Mouse (Mus musculus): Measurements from ENCODE around the gene Gm45713. TPM values are rescaled to one million over a fixed set of nuclear protein-coding genes. Genes with fewer than 3 reads are reported as not detected.

The Gm45713 gene
- polyA plus RNA-seq, 1 experiment from 2014 or later, result not detected

- peaks cover 65% of the 10 kb centered on the region for H3K4me1 ChIP-seq
- H3K9me3 ChIP-seq, result no peaks in the 10 kb centered on the region
- 18% methylated on average over 7 of the region's 7 CpGs for WGBS
- H3K27me3 ChIP-seq (replicated peaks; ENCODE audit: low read depth, poor library complexity, severe bottlenecking), result no peaks in the 10 kb centered on the region
- DNase-seq (ENCODE audit: low spot score), result peak; percentile 61
- peak overlapping the region; percentile 96; the same call in 1 of the 2 replicates for H3K27ac ChIP-seq (replicated peaks)
- H3K4me3 ChIP-seq, result peak overlapping the region; percentile 88
- peaks cover 66% of the 10 kb centered on the region for H3K36me3 ChIP-seq (replicated peaks)
Observed at GRCm38 (mm10) chr7:45125144-45125600, 10.9 kb downstream of the Gm45713 start.

DNA sequence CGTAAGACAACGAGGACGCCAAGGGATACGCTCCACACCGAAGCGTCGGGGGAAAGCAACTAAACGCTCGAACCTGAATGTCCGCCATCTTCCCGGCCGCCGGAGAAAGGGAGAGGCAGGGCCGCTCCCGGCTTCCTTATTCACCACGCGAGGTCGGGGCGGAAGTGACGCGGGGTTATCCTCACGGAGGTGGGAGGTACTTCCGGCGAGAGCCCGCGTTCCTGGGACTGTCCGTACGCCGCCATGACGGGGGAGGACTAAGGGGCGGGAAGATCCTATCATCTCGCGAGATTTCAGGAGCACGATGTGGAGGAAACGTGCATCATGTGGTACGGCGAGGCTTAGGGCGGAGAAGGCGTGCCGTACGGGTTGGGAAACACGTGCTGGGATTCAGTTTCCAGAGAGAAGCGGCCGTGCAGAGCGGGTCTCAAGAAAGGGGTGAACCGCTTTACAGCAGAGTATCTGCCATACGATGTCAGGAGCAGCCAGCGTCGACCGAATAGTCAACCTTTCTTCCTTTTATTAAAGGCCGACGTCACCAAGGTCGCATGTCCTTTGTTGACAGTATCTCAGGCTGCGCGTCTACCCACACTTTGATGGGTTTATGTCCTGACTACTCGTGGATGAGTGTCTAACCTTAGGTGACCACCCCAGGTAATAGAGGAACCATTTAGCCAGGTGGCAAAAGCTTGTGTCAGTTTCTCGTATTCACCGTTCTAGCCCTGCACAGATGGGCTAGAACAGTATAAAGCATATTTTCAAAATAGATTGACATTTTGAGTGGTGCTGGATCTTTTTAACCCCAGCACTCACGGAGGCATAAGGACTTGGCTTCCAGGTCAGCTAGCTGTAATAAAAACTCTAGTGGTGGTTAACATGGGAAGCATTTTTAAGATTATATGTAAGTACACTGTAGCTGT lies 11.5 kb downstream of the Gm45713 start, which contains the start of gene Rps11:
Rps11 (minus strand) TSS at position 216 of the 920 bp plus-strand sequence.
- no peaks in the 10 kb centered on the region for H3K27me3 ChIP-seq (replicated peaks; ENCODE audit: low read depth, poor library complexity, severe bottlenecking)
- DNase-seq (ENCODE audit: low spot score), result peak; percentile 99
- peaks cover 58% of the 10 kb centered on the region for H3K4me1 ChIP-seq
- H3K4me3 ChIP-seq, result peak within 1 kb of the TSS; percentile 88
- H3K9me3 ChIP-seq, result no peaks in the 10 kb centered on the region
- peaks cover 73% of the 10 kb centered on the region for H3K36me3 ChIP-seq (replicated peaks)
- under 1% methylated on average over 59 of the region's 59 CpGs for WGBS
- H3K27ac ChIP-seq (replicated peaks), result peak within 1 kb of the TSS; percentile 96

- WGBS, result 27% methylated on average over 12 of the region's 12 CpGs
- peak overlapping the region; percentile 96 for H3K27ac ChIP-seq (replicated peaks)
- H3K4me1 ChIP-seq, result peaks cover 53% of the 10 kb centered on the region
- no peaks in the 10 kb centered on the region for H3K9me3 ChIP-seq
- peak overlapping the region; percentile 88 for H3K4me3 ChIP-seq
- peak; percentile 36 for DNase-seq (ENCODE audit: low spot score)
- H3K36me3 ChIP-seq (replicated peaks), result peaks cover 86% of the 10 kb centered on the region
- H3K27me3 ChIP-seq (replicated peaks; ENCODE audit: low read depth, poor library complexity, severe bottlenecking), result no peaks in the 10 kb centered on the region
Observed at GRCm38 (mm10) chr7:45123186-45123570, 12.9 kb downstream of the Gm45713 start.

DNA sequence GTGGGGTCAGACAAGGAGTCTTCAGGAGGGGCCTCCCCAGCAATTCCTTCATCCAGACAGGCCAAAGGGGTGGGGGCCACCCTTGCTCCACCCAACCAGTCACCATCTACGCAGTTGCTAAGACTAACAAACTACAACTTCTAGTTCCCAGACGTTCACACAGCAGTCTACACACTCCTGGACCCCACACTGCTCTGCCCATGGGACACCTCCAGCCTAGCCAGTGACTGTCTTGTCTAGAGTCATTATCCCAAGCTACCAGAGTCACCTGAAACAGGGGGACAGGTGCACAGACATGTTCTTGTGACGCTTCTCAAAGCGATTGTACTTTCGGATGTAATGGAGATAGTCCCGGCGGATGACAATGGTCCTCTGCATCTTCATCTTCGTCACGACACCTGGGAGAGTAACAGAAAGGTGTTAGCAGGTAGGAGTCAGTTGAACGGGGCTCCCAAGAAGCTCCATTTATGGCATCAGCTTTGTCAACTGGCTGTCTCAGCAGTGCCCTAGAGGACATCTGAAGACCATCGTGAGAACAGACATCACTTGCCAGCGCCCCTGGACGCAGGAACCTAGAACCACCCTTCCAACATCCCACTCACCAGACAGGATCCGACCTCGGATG lies 13.4 kb downstream of the Gm45713 start:
- DNase-seq (ENCODE audit: low spot score), result no peak
- H3K27ac ChIP-seq (replicated peaks), result peak overlapping the region; percentile 96
- no peaks in the 10 kb centered on the region for H3K27me3 ChIP-seq (replicated peaks; ENCODE audit: low read depth, poor library complexity, severe bottlenecking)
- H3K4me1 ChIP-seq, result peaks cover 55% of the 10 kb centered on the region
- 87% methylated on average over 15 of the region's 15 CpGs for WGBS
- no peaks in the 10 kb centered on the region for H3K9me3 ChIP-seq
- H3K4me3 ChIP-seq, result peak overlapping the region; percentile 88
- H3K36me3 ChIP-seq (replicated peaks), result peaks cover 88% of the 10 kb centered on the region

- peaks cover 51% of the 10 kb centered on the region for H3K4me1 ChIP-seq
- peak overlapping the region; percentile 33; the same call in 1 of the 2 replicates for H3K4me3 ChIP-seq
- no peak overlapping the region for H3K27ac ChIP-seq (replicated peaks)
- no peaks in the 10 kb centered on the region for H3K27me3 ChIP-seq (replicated peaks; ENCODE audit: low read depth, poor library complexity, severe bottlenecking)
- H3K9me3 ChIP-seq, result no peaks in the 10 kb centered on the region
- peaks cover 83% of the 10 kb centered on the region for H3K36me3 ChIP-seq (replicated peaks)
- DNase-seq (ENCODE audit: low spot score), result no peak
Observed at GRCm38 (mm10) chr7:45121966-45122365, 14.1 kb downstream of the Gm45713 start.

- no peak overlapping the region for H3K27ac ChIP-seq (replicated peaks)
- DNase-seq (ENCODE audit: low spot score), result no peak
- WGBS, result 78% methylated on average over 8 of the region's 8 CpGs
- H3K36me3 ChIP-seq (replicated peaks), result peaks cover 77% of the 10 kb centered on the region
- peak overlapping the region; percentile 33; the same call in 1 of the 2 replicates for H3K4me3 ChIP-seq
- no peaks in the 10 kb centered on the region for H3K27me3 ChIP-seq (replicated peaks; ENCODE audit: low read depth, poor library complexity, severe bottlenecking)
- H3K4me1 ChIP-seq, result peaks cover 46% of the 10 kb centered on the region
- no peaks in the 10 kb centered on the region for H3K9me3 ChIP-seq
Observed at GRCm38 (mm10) chr7:45121404-45121803, 14.6 kb downstream of the Gm45713 start.

DNA sequence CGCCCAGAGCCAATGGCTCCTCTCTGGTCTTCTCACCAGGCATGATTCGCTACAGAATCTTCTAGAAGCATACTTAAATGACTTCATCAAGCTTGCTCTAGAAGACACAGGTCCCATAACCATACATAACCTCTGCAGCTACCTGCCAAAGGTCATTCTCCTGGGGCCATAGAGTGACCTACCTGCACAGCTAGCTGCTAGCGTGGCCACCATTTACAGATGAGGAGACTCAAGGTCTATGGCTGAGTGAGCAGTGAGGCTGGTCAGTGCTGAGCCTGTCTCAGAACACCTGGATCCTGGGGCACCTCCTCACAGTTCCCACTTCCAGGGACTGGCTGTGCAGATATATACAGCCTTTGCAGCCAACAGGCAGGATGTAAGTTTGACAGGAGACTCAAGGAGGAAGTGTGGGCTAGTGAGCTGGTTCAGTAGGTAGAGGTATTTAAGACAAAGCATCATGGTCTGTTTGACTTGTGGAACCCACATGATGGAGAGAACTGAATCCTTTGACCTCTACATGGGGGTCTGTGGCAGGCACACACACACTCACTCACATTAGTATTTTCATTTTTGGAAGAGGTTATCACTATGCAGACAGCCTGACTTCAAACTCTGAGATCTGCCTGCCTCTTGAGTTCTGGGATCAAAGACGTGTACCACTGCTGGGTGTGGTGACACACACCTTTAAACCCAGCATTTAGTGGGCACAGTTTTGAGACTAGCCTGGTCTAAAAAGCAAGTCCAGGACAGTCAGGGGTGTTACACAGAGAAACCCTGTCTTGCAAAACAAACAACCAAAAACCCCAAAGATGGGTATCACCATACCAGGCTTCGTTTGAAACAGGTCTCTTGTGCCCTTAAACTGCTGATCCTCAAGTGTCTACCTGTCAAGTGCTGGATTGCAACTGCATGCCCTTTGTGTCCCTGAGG lies 16.0 kb downstream of the Gm45713 start:
- Histone ChIP-seq H3K36me3 (replicated peaks) (peaks cover 64% of the 10 kb centered on the region), H3K27me3 (replicated peaks; ENCODE audit: low read depth, poor library complexity, severe bottlenecking) (no peaks in the 10 kb centered on the region), H3K4me1 (peaks cover 32% of the 10 kb centered on the region), H3K4me3 (0 out of 2 replicates have a peak overlapping the region, but pooled peaks have one; percentile 33), H3K9me3 (no peaks in the 10 kb centered on the region), H3K27ac (replicated peaks) (no peak overlapping the region)
- no peak for DNase-seq (ENCODE audit: low spot score)
- 86% methylated on average over 5 of the region's 5 CpGs for WGBS

DNA sequence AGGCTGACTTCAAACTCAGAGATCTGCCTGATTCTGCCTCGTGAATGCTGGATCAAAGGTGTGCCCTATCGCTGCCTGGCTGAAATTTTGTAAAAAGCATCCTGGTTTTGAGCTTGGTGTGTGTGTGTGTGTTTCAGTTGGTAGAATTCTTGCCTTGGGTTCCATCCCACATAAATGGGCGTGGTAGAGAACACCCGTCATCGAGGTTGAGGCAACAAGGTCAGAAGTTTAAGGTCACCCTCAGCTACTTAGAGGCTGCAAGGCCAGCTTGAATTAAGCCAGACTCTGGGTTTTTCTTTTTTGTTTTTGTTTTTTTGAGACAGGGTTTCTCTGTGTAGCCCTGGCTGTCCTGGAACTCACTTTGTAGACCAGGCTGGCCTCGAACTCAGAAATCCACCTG lies 17.7 kb downstream of the Gm45713 start:
- H3K36me3 ChIP-seq (replicated peaks), result peaks cover 59% of the 10 kb centered on the region
- peaks cover 25% of the 10 kb centered on the region for H3K4me1 ChIP-seq
- H3K27me3 ChIP-seq (replicated peaks; ENCODE audit: low read depth, poor library complexity, severe bottlenecking), result no peaks in the 10 kb centered on the region
- no peaks in the 10 kb centered on the region for H3K9me3 ChIP-seq
- H3K4me3 ChIP-seq, result no peak overlapping the region
- H3K27ac ChIP-seq (replicated peaks), result no peak overlapping the region
- DNase-seq (ENCODE audit: low spot score), result no peak
- WGBS, result 94% methylated on average over 6 of the region's 6 CpGs

- no peak overlapping the region for H3K27ac ChIP-seq (replicated peaks)
Observed at GRCm38 (mm10) chr7:45117566-45117965, 18.5 kb downstream of the Gm45713 start.

DNA sequence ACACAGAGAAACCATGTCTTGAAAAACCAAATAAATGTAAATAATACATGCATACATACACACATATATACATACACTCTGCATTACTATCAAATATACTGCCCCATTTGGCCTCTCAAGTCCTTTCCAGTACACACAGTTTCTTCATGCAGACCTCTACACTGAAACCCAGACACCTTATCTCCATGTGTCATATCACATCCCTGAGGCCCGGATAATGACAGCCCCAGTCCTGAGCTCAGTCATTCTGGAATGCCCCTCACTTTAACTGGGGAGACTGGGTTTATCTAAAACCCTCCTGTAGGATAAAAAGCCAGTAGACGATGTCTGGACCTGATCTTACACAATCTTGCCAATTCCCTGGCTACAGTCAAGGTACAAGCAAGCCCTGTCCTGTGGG lies 22.6 kb downstream of the Gm45713 start:
- H3K36me3 ChIP-seq (replicated peaks), result peaks cover 10% of the 10 kb centered on the region
- no peaks in the 10 kb centered on the region for H3K27me3 ChIP-seq (replicated peaks; ENCODE audit: low read depth, poor library complexity, severe bottlenecking)
- 0 out of 2 replicates have a peak, but pooled peaks cover 3% of the 10 kb centered on the region for H3K4me1 ChIP-seq
- no peak for DNase-seq (ENCODE audit: low spot score)
- no peaks in the 10 kb centered on the region for H3K9me3 ChIP-seq
- no peak overlapping the region for H3K27ac ChIP-seq (replicated peaks)
- no peak overlapping the region for H3K4me3 ChIP-seq
- 90% methylated on average over 2 of the region's 2 CpGs for WGBS

More at GRCm38 (mm10) chr7:45117566-45117965, 18.5 kb downstream of the Gm45713 start:
- Histone ChIP-seq H3K4me3 (no peak overlapping the region), H3K36me3 (replicated peaks) (peaks cover 51% of the 10 kb centered on the region), H3K9me3 (no peaks in the 10 kb centered on the region), H3K27me3 (replicated peaks; ENCODE audit: low read depth, poor library complexity, severe bottlenecking) (no peaks in the 10 kb centered on the region), H3K4me1 (peaks cover 18% of the 10 kb centered on the region)
- DNase-seq (ENCODE audit: low spot score), result no peak
- WGBS, result 83% methylated on average over 8 of the region's 8 CpGs

- H3K4me3 ChIP-seq, result no peak overlapping the region
- WGBS, result 75% methylated on average over 3 of the region's 3 CpGs
- H3K36me3 ChIP-seq (replicated peaks), result peaks cover under 1% of the 10 kb centered on the region
- H3K4me1 ChIP-seq, result 0 out of 2 replicates have a peak, but pooled peaks cover under 1% of the 10 kb centered on the region
- no peaks in the 10 kb centered on the region for H3K27me3 ChIP-seq (replicated peaks; ENCODE audit: low read depth, poor library complexity, severe bottlenecking)
- H3K27ac ChIP-seq (replicated peaks), result no peak overlapping the region
- DNase-seq (ENCODE audit: low spot score), result no peak
- no peaks in the 10 kb centered on the region for H3K9me3 ChIP-seq
Observed at GRCm38 (mm10) chr7:45112529-45112928, 23.5 kb downstream of the Gm45713 start.

GRCm38 (mm10) chr7:45111940-45112339 lies 24.1 kb downstream of the Gm45713 start:
- no peaks in the 10 kb centered on the region for H3K9me3 ChIP-seq
- DNase-seq (ENCODE audit: low spot score), result no peak
- no peaks in the 10 kb centered on the region for H3K36me3 ChIP-seq (replicated peaks)
- no peak overlapping the region for H3K4me3 ChIP-seq
- 63% methylated on average over 2 of the region's 2 CpGs for WGBS
- H3K27ac ChIP-seq (replicated peaks), result no peak overlapping the region
- no peaks in the 10 kb centered on the region for H3K27me3 ChIP-seq (replicated peaks; ENCODE audit: low read depth, poor library complexity, severe bottlenecking)
- peaks cover 3% of the 10 kb centered on the region; the same call in 1 of the 2 replicates for H3K4me1 ChIP-seq

Measured in embryonic facial prominence, embryonic 10.5 days (tissue).